Mouse (Mus musculus): ENCODE data around the gene Gm498. TPM values are rescaled to one million over a fixed set of nuclear protein-coding genes. Genes with fewer than 3 reads are reported as not detected.

Gene Gm498
- total RNA-seq, 2 experiments from 2014 or later = not detected

DNA sequence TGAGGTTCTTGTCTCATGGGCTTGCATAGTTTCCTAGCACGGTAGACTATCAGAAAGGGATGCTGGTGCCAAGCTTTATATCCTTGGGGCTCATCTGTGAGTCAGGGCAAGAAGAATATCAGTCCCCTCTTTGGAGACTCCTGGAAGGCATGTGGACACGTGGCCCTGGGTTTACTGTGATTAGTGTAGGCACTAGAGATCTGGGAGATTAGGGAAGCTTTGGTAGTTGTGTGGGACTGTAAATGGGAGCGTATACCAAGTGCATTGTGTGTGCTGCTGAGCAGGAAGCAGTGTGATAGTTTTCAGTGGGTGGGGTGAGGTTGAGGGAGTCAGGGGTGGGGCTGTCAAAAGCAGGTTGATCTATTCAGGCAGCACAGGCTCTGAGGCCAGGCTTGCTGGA, 31.7 kb upstream of the Gm498 start:
- DNase-seq (ENCODE audit: low spot score in 2 of 2) = peak in 1 of 2 experiments; percentile 9
- Histone ChIP-seq H3K27ac (no peak overlapping the region), H3K4me3 (no peak overlapping the region)
- no peak for TF ChIP-seq CTCF (conservative IDR thresholded peaks at IDR 0.05)

DNA sequence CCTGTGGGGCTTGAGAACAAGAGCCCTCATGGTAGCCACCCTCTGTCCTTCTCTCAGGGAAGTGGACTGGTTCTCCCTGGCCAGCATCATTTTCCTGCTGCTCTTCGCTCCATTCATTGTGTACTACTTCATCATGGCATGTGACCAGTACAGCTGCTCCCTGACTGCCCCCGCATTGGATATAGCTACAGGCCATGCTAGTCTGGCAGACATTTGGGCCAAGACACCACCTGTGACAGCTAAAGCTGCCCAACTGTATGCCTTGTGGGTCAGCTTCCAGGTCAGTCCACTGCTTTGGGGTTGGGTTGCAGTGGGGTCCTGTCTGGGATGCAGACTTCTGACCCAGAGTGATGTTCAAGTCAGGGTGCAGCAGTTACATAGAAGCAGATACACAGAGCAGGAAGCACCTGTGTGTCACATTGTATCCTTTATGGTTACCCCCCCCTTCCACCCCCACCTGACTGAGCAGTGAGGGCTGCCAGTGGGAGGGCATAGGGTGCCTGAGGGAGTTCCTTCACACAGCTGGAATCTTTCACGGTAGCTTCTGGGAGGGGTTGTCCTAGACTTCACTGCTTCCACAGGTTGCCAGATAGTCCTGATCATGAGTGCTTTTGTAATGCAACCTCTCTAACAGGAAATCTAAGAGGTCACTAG, 28.8 kb upstream of the Gm498 start:
- peak in 1 of 2 experiments; percentile 5 for DNase-seq (ENCODE audit: low spot score in 2 of 2)

DNA sequence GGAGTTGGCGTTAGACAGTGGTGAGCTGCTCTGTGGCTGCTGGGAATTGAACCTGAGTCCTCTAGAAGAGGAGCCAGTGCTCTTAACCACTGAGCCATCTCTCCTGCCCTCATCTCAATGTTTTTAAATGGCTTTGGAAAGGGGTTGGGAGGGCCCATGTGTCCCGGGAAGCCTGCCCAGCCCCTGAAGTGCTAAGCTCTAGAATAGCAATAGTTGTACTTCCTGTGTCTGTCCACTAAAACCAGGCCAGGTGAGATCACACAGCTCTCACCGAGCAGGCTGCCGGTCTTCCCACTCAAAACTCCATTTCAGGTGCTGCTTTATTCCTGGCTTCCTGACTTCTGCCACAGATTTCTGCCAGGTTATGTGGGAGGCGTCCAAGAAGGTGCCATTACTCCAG, 26.5 kb upstream of the Gm498 start:
- H3K27ac ChIP-seq = no peak overlapping the region
- TF ChIP-seq CTCF (conservative IDR thresholded peaks at IDR 0.05) = no peak
- H3K4me3 ChIP-seq = no peak overlapping the region
- peak in 1 of 2 experiments; percentile 2 for DNase-seq (ENCODE audit: low spot score in 2 of 2)

More for the DNA sequence above, 28.8 kb upstream of the Gm498 start:
- no peak overlapping the region for H3K27ac ChIP-seq
- no peak for TF ChIP-seq CTCF (conservative IDR thresholded peaks at IDR 0.05)
- no peak overlapping the region for H3K4me3 ChIP-seq

DNA sequence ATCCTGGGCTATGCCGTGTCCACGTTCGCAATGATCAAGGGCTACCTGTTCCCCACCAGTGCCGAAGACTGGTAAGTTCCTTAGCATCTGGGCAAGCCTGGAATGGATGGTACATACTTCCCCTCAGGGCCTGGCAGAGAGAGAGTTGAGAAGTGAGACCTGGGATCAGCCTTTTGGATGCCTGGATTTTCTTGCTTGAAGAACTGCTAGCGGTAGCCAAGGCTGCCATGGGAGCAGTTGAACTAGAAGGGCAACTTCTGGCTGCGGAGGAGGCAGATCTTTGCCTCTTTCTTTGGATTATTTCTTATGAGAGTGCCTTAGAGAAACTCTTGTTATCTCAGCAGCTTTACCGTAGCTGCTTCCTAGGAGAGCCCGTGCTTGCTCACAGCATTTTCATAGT, 25.3 kb upstream of the Gm498 start:
- TF ChIP-seq CTCF (conservative IDR thresholded peaks at IDR 0.05) = no peak
- Histone ChIP-seq H3K4me3 (no peak overlapping the region), H3K27ac (no peak overlapping the region)
- DNase-seq (ENCODE audit: low spot score in 2 of 2) = no peak

DNA sequence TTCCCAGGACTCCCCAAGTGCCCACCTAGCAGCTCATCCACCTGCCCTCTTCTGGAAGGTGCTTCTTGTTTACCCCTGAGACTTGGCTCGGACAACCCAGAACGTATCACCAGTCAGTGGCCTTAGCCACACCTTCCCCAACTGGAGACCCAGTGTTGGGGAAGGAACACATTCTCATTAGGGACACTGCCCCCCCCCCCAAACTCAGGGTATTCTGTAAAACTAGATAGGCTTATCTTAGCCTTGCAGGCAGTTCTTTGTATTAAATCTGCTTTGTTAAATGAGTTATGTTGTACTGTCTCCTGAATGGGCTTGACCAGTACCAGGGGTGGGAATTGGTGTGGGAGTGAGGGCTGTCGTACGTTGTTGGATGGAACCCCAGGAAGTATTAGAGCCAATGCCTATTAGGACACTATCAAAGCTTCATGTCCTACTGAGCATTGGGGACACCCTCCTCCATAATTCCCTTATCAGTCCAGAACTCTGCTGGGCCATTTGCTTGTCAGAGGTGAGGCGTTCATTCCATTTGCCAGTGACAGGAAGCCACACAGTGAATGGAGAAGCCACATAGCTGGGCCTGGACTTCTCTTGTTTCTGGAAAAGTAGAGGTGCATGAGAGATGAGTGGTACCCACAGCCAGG, 18.4 kb upstream of the Gm498 start:
- no peak for TF ChIP-seq CTCF (conservative IDR thresholded peaks at IDR 0.05)
- no peak overlapping the region for H3K27ac ChIP-seq
- DNase-seq (ENCODE audit: low spot score in 2 of 2) = no peak
- no peak overlapping the region for H3K4me3 ChIP-seq

DNA sequence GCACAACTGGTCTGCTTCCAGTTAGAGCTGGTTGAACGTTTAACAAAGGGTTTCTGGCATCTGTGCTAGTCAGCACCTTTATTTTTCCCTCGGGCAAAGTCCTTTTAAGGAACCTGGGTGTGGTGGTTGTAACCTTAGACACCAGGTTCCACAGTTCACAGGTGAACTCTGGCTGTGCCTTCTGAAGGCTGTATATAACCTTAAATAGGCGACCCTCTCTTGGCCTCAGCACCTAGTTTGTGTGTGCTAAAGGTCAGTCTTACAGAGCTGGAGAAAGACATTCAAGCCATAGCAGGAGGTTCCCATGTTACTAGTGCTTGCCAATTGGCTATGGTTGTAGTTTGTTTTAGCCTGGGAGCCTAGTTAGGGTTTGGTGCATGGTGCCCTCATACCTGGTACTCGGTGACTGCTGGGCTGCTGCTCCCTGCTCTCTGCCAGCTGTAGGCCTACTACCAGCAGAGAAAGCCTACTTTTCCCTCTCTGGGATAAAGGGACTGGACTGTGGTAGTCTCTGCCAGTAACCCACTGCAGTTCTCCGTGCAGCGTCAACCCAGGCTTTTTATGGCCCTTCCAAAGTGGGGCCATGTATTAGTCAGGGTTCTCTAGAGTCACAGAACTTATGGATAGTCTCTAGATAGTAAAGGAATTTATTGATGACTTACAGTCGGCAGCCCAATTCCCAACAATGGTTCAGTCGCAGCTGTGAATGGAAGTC, 17.7 kb upstream of the Gm498 start:
- no peak overlapping the region for H3K27ac ChIP-seq
- H3K4me3 ChIP-seq = no peak overlapping the region
- TF ChIP-seq CTCF (conservative IDR thresholded peaks at IDR 0.05) = no peak
- DNase-seq (ENCODE audit: low spot score in 2 of 2) = no peak

DNA sequence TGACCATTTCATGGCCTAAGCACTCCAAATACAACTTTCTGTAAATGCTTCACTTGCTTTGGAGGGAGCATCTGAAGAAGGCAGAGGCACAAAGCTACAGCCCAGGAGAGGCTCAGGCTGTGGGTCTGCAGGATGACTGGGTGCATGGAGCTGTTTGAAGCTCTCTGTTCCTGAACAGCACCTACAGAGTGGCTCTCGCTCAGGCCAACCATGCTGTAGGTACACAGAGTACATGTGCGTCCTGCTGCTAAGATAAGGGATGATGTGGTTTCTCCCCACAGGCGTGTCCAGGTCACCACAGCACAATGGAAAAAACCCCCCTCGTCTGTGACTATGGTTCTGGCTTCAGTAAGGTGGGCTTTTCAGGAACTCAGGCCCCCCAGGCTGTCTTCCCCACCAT, 2.2 kb downstream of the Gm498 start:
- Histone ChIP-seq H3K27ac (no peak overlapping the region), H3K4me3 (no peak overlapping the region)
- TF ChIP-seq CTCF (conservative IDR thresholded peaks at IDR 0.05) = no peak
- no peak for DNase-seq (ENCODE audit: low spot score in 2 of 2)

DNA sequence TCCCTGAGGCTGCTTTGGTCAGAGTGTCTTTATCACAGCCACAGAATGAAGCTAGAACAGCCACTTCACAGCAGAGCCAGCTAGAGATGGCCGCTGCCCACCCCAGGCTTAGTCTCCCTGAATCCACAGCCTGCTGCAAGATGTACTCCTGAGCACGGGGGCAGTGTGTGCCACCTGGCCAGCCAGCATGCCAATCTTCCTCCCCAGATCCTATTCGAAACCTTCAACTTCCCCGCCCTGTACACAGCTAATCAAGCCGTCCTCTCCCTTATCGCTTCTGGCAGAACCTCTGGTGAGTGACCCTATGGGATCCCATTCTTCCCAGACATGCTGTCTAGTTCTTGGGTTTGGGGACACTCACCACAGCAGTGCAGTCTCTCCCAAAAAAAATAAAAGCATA, 17.1 kb downstream of the Gm498 start:
- Histone ChIP-seq H3K27ac (no peak overlapping the region), H3K4me3 (no peak overlapping the region)
- DNase-seq (ENCODE audit: low spot score in 2 of 2) = no peak
- TF ChIP-seq CTCF (conservative IDR thresholded peaks at IDR 0.05) = no peak

DNA sequence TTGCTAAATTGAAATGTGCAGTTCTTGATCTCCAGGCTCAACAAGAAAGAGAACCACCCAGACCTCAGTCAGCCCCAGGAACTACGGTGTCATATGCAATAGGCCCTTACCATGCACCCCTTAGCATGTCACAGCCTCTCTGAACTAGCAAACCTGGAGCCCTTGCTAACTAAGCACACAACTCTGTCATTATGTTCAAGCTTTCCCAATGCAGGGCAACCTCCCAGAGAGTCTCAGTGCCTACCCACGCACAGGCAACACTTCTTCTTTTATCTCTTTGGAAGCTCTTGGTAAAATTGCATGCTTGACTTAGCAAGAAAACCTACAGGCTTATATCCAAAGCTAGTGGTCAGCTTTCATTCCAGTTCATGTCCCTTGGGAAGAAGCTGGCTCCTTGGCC, 24.5 kb downstream of the Gm498 start:
- H3K4me3 ChIP-seq = no peak overlapping the region
- TF ChIP-seq CTCF (conservative IDR thresholded peaks at IDR 0.05) = no peak
- DNase-seq (ENCODE audit: low spot score in 2 of 2) = no peak
- no peak overlapping the region for H3K27ac ChIP-seq

DNA sequence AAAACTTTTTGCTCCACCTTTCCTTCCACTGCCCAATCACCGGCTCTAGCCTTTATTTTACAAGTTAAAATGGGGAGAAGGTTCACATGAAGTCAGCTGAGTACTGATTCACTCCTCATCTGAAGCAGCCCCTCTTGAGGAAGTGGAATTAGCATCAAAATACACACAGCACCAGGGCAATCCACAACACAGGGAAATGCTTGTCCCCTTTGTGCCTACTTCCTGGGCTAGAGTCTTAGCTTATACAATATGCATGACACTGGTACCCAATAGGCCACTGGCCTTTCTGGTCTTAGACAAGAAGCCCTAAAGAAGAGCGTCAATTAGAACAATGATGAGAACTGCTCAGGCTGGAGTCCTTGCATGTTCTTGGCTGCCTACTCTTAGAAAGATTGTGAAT, 25.7 kb downstream of the Gm498 start:
- H3K4me3 ChIP-seq = no peak overlapping the region
- no peak for TF ChIP-seq CTCF (conservative IDR thresholded peaks at IDR 0.05)
- no peak overlapping the region for H3K27ac ChIP-seq
- no peak for DNase-seq (ENCODE audit: low spot score in 2 of 2)

DNA sequence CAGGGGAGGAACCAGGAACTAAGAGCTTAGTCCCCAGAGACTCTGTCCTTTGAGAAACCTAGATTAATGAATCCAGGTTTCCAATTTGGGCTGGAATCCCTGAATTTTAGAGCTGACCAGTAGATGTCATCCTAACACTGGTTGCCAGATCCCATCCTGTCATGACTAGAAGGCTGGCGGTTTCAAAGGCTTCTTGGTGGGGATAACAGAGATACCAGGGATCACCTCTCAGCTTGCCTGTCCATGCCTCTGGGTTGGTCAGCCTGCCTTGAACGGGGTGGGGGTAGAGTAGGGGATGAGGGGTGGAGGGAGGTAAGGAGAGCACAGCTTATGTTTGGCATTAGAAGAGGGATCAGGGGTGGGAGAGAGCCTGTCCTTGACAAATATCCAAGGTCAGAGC, 34.0 kb downstream of the Gm498 start:
- peak; percentile 12 to 36 for DNase-seq (ENCODE audit: low spot score in 2 of 2)
- no peak overlapping the region for H3K4me3 ChIP-seq
- peak; percentile 76 for TF ChIP-seq CTCF (conservative IDR thresholded peaks at IDR 0.05)
- no peak overlapping the region for H3K27ac ChIP-seq

DNA sequence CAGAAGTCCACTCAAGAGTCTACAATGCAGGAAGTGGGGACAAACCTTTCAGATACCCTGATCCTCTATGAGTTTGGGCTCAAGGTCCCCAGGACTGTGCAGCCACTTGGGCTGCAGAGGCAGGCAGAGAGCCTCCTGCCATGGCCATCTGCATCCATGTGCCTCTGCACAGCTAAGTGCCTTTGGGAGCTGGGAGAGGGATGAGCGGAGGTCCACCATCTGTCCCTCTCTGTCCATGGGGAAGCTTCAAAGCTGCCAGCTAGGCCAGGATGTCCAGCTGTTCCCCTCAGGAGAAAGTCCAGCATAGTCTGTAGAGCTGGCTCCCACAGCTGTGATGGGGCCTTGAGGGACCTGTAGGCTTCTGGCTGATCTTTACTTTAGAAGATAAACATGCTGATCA, 38.5 kb downstream of the Gm498 start:
- no peak for DNase-seq (ENCODE audit: low spot score in 2 of 2)
- TF ChIP-seq CTCF (conservative IDR thresholded peaks at IDR 0.05) = no peak
- H3K4me3 ChIP-seq = no peak overlapping the region
- H3K27ac ChIP-seq = no peak overlapping the region

DNA sequence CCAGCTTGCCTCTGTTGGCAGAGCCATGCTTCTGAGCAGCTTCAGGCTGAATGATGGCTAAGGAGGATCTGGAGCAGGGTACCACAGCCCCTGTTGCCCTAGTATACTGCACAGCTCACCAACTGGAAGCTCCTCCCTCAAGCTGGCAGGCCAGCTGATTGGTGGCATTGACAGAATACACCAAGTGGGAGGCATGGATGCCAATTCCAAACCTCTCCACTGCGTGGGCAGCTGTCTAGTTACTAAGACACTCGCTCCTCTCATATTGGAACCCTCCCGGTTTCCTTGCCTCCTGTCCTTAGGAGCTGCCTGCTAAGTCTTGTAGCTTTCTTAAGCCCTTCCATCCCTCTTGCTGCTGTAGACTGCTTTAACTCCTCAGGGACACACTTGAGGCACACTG, 39.0 kb downstream of the Gm498 start:
- no peak overlapping the region for H3K4me3 ChIP-seq
- DNase-seq (ENCODE audit: low spot score in 2 of 2) = peak; percentile 33 to 55
- TF ChIP-seq CTCF (conservative IDR thresholded peaks at IDR 0.05) = no peak
- H3K27ac ChIP-seq = no peak overlapping the region

DNA sequence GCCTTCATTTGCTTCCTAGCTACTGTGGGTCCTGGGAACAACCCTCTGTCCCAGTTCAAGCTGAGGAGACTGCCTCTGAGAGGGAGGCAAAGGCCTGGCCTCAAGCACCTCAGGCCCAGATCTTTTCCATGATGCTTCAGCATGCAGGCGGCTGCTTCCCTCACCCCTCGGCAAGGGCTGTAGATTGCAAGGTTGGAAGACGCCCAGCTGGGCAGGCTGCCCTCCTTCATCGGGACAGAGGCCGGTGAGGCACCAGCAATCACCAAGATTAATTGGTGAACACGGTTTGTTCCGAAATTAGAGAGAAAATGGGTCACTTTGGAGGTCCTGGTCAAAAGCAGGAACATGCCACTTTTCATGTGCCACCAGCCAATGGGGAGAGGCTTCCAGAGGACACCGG, 47.0 kb downstream of the Gm498 start:
- no peak for DNase-seq (ENCODE audit: low spot score in 2 of 2)

More for the DNA sequence above, 47.0 kb downstream of the Gm498 start:
- Histone ChIP-seq H3K27ac (no peak overlapping the region), H3K4me3 (no peak overlapping the region)
- no peak for TF ChIP-seq CTCF (conservative IDR thresholded peaks at IDR 0.05)

Measured in layer of hippocampus, adult 2 months (tissue).